Mouse (Mus musculus) adrenal gland, postnatal 36 days (tissue): ENCODE data around the gene Actrt2. TPM values are rescaled to one million over a fixed set of nuclear protein-coding genes. Genes with fewer than 3 reads are reported as not detected.

Source experiments
- DNase-seq, 2 experiments: peaks; one replicate each; pipeline ENCODE4 v3.0.0; 2021; ENCODE audit warnings: mixed read lengths in 1 of 2
- total RNA-seq, 2 experiments: library from RNA; stranded (reverse); gene quantifications; 2 replicates each; pipeline ENCODE4 v1.2.3; 2021

Actrt2 gene
- total RNA-seq, 2 experiments from 2014 or later, result not detected

DNA sequence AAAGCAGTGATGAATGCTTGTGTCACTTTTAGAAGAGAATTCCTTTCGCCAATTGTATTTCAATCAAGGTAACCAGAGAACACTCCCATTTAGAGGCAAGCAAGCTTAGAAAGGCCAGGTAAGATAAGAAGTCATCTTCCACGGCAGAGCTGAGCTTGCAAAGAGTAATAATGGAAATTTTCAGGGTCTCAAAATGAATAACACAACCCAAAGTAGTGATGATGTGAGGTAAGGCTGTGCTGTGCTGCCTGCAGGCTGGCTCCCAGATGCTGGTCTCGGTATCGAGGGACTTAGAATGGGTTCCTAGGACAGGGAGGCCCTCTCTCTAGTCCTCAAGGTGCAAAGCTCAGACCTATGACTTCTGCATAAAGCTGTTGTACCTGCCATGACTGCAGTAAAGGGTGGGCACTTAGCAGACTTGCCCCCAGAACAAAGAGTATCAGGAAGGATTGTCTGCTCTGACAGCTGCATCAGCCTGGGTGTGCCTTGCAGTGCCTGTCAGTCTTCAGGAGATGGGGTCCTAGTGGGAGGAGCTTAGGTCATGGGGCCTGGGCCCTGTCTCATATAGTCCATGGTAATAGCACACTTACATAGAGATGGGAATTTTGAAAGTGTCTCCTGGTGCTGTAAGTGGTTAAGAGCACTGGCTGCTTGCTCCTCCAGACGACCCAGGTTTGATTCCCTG, 15.5 kb upstream of the Actrt2 start:
- no peak for DNase-seq

GRCm38 (mm10) chr4:154682311-154682710, 14.6 kb upstream of the Actrt2 start:
- DNase-seq, result no peak

GRCm38 (mm10) chr4:154675441-154676000, 7.9 kb upstream of the Actrt2 start:
- DNase-seq, result no peak

DNA sequence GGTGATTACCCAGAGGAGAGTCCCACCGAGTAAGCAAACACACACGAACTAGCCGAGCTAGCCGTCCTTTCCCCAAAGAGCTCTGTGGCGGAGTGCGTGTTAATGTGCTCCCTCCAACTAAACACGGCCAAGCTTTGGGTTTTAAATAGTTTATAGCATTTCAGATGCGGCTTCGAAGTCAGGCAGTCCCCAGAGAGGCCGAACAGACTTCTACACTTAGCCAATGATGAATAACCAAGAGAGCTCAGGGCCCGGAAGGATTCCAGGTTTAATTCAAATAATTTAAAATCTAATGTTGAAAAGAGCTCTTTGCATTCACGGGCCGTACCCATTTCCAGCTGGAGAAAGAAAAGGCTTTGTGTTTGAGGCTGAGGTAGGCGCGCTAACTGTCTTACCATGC, 7.3 kb upstream of the Actrt2 start:
- DNase-seq, result no peak

GRCm38 (mm10) chr4:154674541-154674940, 6.9 kb upstream of the Actrt2 start:
- peak; percentile 54 to 62 for DNase-seq

DNA sequence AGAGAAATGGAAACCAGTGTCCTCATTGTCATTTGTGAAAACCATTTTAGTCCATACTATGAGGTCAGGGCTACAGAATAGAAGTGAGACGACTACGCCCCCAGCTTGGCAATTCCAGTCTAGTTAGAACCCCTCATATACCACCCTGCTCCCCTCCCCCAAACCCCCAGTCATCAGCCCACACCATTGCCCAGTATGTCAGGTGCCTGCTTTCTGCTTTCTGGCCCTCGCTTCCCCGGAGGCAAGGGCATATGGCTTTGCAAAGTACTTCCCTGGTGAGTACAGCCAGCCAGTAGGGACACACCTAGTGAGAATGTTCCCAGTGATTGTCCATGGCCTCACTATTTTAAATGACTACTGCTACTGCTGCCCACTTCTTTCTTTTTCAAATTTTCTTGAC, 6.3 kb upstream of the Actrt2 start:
- no peak for DNase-seq

GRCm38 (mm10) chr4:154672027-154672426, 4.4 kb upstream of the Actrt2 start:
- DNase-seq, result no peak

- no peak for DNase-seq
These were observed 3.7 kb upstream of the Actrt2 start for GRCm38 (mm10) chr4:154671232-154671912.

GRCm38 (mm10) chr4:154662681-154663215, 4.9 kb downstream of the Actrt2 start:
- peak; percentile 7 to 40 for DNase-seq

DNA sequence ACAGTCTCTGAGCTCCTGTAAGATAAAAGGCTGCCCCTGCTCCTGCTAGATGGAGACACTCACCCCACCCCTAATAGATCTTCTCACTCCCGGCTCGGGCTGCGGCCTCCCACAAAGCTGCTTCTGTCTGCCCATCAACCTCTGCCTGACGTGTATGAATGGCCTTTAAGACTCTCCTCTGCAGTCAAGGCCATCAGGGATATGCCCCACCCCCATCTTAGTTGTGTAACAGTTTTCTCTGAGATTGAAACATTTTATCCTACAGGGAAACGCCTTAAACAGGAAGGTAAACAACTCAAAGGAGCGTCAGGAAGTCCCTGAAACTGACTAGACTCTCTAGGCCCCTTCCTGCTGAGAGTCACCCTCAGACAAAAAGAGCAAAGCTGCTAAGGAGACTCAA, 6.4 kb downstream of the Actrt2 start:
- no peak for DNase-seq

DNA sequence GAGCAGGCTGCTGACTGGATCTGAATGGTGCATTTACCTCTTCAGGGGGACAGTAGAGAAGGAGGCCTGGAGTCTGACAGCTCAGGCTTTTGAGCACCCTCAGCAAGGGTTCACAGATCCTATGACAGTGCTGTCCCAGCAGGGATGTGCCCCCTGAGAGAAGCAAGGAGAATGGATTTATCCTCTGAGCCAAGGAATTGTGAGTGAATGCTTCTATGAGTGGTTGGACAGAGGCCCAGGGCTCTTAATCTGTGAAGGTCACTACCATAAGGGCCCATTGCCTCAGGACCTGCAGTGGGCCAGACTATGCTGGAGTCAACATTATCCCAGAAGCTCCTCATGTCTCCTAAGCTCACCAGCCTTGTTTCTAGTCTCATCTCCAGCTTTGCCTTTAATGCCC, 7.6 kb downstream of the Actrt2 start:
- no peak for DNase-seq

DNA sequence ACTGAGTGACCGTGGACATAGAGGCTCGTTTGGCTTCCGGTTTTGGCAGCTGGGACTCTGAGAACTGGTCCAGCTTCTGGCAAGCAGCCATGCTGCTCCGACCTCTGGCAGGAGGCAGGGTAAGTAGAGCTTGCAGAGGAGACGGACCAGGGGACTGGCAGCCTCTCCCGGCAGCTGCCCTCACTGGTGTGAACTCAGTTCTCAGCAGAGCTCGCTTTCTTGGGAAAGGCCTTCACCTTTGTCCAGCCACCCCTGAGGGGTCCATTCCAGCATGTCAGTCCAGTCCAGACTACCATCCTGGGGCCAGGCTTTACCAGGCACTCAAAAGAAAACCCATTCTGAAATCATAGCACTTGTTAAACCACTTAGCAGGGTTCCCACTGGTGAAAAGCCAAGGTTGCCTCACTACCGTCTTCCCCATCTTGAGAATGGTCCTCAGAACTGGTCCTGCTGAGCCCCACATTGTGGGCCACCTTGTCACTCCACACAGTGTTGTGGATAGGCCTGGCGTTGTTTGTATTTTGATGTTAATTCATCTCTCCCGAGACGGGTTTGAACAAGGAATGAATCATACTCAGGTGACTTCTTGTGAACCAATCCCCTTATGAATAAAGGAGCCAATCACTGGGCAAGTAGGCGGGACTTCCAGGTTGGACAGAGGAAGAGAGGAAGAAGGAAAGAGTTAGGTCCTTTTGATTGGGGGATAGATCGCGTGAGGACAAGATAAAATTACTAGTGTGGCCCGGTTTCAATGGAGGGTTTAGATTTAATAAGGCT, 12.3 kb downstream of the Actrt2 start:
- peak; percentile 14 to 66 for DNase-seq

GRCm38 (mm10) chr4:154652494-154652893, 15.2 kb downstream of the Actrt2 start:
- no peak for DNase-seq

DNA sequence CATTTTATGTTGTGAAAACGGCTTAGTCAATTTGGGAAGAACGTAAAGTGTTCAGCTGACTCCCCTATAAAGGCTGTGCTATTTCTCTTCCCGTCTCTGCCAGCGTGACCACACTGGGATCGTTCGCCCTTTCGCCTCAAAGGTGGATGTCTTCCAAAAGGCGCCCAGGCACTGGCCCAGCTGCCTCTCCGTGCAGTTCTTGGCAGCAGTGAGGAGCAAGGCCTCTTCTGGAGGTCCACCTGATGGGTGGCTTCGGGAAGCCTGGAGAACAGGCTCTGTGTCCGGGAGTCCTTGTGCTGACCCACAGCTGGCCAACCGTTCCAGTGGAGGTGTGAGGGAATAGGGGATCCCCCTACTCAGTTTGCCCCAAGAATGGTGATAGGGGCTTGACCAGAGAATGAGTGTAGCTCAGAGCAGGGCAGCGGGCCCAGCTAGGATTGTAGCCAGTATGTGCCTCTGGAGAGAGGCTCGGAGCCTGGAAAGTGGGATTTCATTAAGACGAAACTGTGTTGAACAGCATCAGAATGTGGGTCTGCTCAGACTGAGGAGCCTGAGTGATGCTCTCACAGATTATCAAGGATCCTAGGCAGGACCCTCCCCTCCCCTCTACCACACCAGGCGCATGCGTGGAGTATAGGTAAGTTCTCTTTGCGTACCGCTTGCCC, 18.5 kb downstream of the Actrt2 start:
- DNase-seq, result peak; percentile 6 to 44

GRCm38 (mm10) chr4:154642496-154642895, 25.2 kb downstream of the Actrt2 start:
- no peak for DNase-seq

DNA sequence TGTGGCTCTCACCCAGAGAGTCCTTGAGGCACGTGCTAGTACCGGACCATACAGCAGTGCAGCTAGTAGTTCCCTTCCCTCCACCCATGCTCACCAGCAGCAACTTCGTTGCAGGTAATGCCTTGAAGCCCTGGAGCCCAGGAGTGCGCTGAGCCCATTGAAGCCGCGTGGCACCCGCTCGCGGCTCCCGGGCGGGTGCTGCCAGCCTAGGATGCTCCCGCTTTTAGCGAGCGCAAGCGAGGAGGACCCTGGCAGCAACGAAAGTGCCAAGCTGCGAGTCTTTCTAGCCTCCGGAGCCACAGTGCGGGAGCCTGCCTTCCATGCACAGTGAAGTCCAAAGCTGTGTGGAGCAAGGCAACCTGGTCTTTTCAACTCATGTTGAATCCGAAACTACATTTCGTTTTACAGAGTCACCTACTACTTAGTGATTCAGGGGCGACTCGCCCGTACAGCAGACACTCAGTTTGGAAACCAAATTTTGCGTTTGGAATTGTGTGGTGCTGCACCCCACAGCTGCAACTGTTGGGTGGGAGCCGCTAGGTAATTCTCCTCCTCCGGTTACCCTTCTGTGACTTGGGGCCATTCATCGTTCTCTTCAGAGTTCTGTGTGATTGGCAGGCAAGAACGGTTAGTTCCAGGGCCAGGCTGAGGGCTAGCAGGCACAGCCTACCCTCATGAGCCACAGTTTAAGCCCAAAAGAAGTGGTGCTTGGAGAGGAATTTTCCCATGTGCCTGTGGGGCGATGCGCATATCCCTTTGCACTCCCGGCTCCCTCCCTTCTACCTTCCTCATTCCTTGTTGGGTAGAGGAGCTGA, 26.2 kb downstream of the Actrt2 start:
- DNase-seq, result no peak

GRCm38 (mm10) chr4:154640443-154641295, 27.0 kb downstream of the Actrt2 start:
- DNase-seq, result no peak

- no peak for DNase-seq
These were observed 27.9 kb downstream of the Actrt2 start for GRCm38 (mm10) chr4:154639591-154640442.

DNA sequence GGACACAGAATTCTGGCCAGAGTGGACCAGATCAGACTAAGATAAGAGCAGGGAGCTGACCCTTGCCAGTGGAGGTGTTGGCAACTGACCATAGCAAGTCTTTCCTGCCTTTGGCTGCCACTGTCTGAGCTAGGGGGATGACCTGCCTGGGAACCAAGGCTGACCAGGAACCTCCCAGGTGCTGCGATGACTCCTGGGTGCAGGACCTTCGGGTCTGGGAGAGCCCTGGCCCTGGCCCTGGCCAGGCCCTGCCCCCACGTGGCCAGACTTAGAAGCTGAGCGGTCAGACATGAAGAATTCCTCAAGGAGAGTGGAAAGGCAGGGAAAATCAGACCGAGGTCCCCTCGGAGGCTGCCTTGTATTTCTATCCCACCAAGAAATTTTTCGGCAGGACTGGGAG, 28.5 kb downstream of the Actrt2 start:
- DNase-seq, result peak in 1 of 2 experiments; percentile 41
